8 mouse cellular contexts compared by ENCODE assay signal in the genomic region with DNA sequence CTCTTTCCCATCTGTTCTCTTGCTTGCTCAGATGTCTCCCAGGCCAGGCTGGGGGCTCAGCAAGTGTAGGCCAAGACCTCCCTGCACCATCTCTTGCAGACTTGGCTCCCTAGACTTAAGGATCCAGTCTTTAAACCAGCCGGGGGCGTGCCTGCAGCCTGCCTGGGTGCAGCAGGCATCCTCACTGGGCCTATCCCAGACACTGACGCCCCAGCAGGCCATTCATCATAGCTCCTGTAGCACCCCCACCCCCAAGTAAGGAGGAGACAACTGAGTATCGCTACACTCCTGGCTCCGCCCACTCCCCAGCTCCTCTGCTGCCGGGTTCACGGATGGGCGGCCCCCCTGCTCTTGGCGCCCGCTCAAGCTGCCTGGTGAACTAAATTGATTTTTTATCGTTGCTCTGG.
DNase-seq lines count a peak whose midpoint lies in the region; ATAC-seq lines count a peak whose summit lies in the region.

No protein-coding gene starts in this region.

- under 1% methylated on average over 11 of the region's 11 CpGs for WGBS in hindbrain, embryonic 12.5 days

- DNase-seq in NIH3T3 (ENCODE audit: low read depth), result peak; percentile 85
- DNase-seq in cerebellum, postnatal 14 days, result peak; percentile 58 to 71
- DNase-seq in frontal cortex, postnatal 14 days (ENCODE audit: low spot score in 2 of 2), result peak; percentile 33 to 48
- DNase-seq in layer of hippocampus, adult 9-11 months, result peak; percentile 58
- peak; percentile 62 for DNase-seq in lung, postnatal 25 days (ENCODE audit: low spot score)
- DNase-seq in right cerebral cortex, postnatal 14 days, result peak; percentile 43
- no peak for DNase-seq in spleen, postnatal 4 days (ENCODE audit: low spot score in 2 of 2)

- peak overlapping the region; percentile 86 for H3K27ac ChIP-seq in hindbrain, embryonic 12.5 days

- peaks cover under 1% of the 10 kb centered on the region; the same call in 1 of the 2 replicates for H3K27me3 ChIP-seq in hindbrain, embryonic 12.5 days

- H3K4me2 ChIP-seq in hindbrain, embryonic 12.5 days (replicated peaks), result peak overlapping the region; percentile 46

- no peaks in the 10 kb centered on the region for H3K36me3 ChIP-seq in hindbrain, embryonic 12.5 days

- ATAC-seq in hindbrain, embryonic 12.5 days (ENCODE audit: low FRiP score), result peak; percentile 91

- H3K4me3 ChIP-seq in hindbrain, embryonic 12.5 days, result peak overlapping the region; percentile 13; the same call in 1 of the 2 replicates

- no peak overlapping the region for H3K9ac ChIP-seq in hindbrain, embryonic 12.5 days

- peaks cover 59% of the 10 kb centered on the region for H3K4me1 ChIP-seq in hindbrain, embryonic 12.5 days

- H3K9me3 ChIP-seq in hindbrain, embryonic 12.5 days (replicated peaks), result no peaks in the 10 kb centered on the region

Comparison
In these comparisons a context has a peak if more than half of its experiments do, and no peak if none do; other contexts are left out.
1. DNase-seq: peak in NIH3T3 (single experiment), cerebellum, postnatal 14 days (2 of 2), frontal cortex, postnatal 14 days (2 of 2), layer of hippocampus, adult 9-11 months (single experiment), lung, postnatal 25 days (single experiment) and right cerebral cortex, postnatal 14 days (single experiment); none in spleen, postnatal 4 days (0 of 2).